Mouse (Mus musculus): ENCODE measurements around the gene Pcsk6.
"Not testable (repeated sequence)": the region's sequence is repeated elsewhere in the genome, so short reads cannot be mapped to it uniquely, and the experiment has no call there.

Gene Pcsk6

GRCm38 (mm10) chr7:65934238-65934970 is 72.9 kb downstream of the Pcsk6 start:
- not testable (repeated sequence) for DNase-seq (ENCODE audit: low read depth, low spot score)

GRCm38 (mm10) chr7:65935211-65935610 is 73.7 kb downstream of the Pcsk6 start:
- peak; percentile 28 for DNase-seq (ENCODE audit: low read depth, low spot score)

- DNase-seq (ENCODE audit: low read depth, low spot score): no peak
Measured at GRCm38 (mm10) chr7:65940988-65941387, 79.5 kb downstream of the Pcsk6 start.

- DNase-seq (ENCODE audit: low read depth, low spot score): no peak
Measured at GRCm38 (mm10) chr7:65945342-65945993, 83.9 kb downstream of the Pcsk6 start.

GRCm38 (mm10) chr7:65946397-65946796 is 84.9 kb downstream of the Pcsk6 start:
- DNase-seq (ENCODE audit: low read depth, low spot score): no peak

GRCm38 (mm10) chr7:65948891-65949290 is 87.4 kb downstream of the Pcsk6 start:
- DNase-seq (ENCODE audit: low read depth, low spot score): no peak

GRCm38 (mm10) chr7:65954583-65954982 is 93.0 kb downstream of the Pcsk6 start:
- DNase-seq (ENCODE audit: low read depth, low spot score): no peak

GRCm38 (mm10) chr7:65955304-65956220 is 94.0 kb downstream of the Pcsk6 start:
- DNase-seq (ENCODE audit: low read depth, low spot score): peak; percentile 82

GRCm38 (mm10) chr7:65957245-65957644 is 95.7 kb downstream of the Pcsk6 start:
- no peak for DNase-seq (ENCODE audit: low read depth, low spot score)

GRCm38 (mm10) chr7:65958105-65958504 is 96.6 kb downstream of the Pcsk6 start:
- DNase-seq (ENCODE audit: low read depth, low spot score): no peak

GRCm38 (mm10) chr7:65959221-65959924 is 97.8 kb downstream of the Pcsk6 start:
- DNase-seq (ENCODE audit: low read depth, low spot score): no peak

- DNase-seq (ENCODE audit: low read depth, low spot score): peak; percentile 78
Measured at GRCm38 (mm10) chr7:65962611-65963010, 101.1 kb downstream of the Pcsk6 start.

- DNase-seq (ENCODE audit: low read depth, low spot score): no peak
Measured at GRCm38 (mm10) chr7:65964398-65964797, 102.9 kb downstream of the Pcsk6 start.

GRCm38 (mm10) chr7:65971301-65971700 is 109.8 kb downstream of the Pcsk6 start:
- DNase-seq (ENCODE audit: low read depth, low spot score): no peak

- DNase-seq (ENCODE audit: low read depth, low spot score): peak; percentile 54
Measured at GRCm38 (mm10) chr7:65977286-65977685, 115.8 kb downstream of the Pcsk6 start.

- no peak for DNase-seq (ENCODE audit: low read depth, low spot score)
Measured at GRCm38 (mm10) chr7:65977977-65978376, 116.4 kb downstream of the Pcsk6 start.

GRCm38 (mm10) chr7:65978996-65979823 is 117.7 kb downstream of the Pcsk6 start:
- DNase-seq (ENCODE audit: low read depth, low spot score): no peak

- no peak for DNase-seq (ENCODE audit: low read depth, low spot score)
Measured at GRCm38 (mm10) chr7:65980000-65980399, 118.5 kb downstream of the Pcsk6 start.

GRCm38 (mm10) chr7:65982057-65982456 is 120.5 kb downstream of the Pcsk6 start:
- no peak for DNase-seq (ENCODE audit: low read depth, low spot score)

GRCm38 (mm10) chr7:65988249-65988648 is 126.7 kb downstream of the Pcsk6 start:
- DNase-seq (ENCODE audit: low read depth, low spot score): peak; percentile 58

GRCm38 (mm10) chr7:65988709-65989108 is 127.2 kb downstream of the Pcsk6 start:
- DNase-seq (ENCODE audit: low read depth, low spot score): peak; percentile 72
